Mouse (Mus musculus) intestine, postnatal 0 days (tissue): ENCODE results near the gene Mfsd12. TPM values are rescaled to one million over a fixed set of nuclear protein-coding genes. Genes with fewer than 3 reads are reported as not detected.

ENCODE experiments used
- ATAC-seq: fragments of 200-750 bp; cut with Nextera tagmentation; 2 replicates; pipeline ENCODE4 v1.8.0; 2017; ENCODE audit warnings: mild to moderate bottlenecking, moderate TSS enrichment, moderate library complexity
- H3K27ac ChIP-seq: fragments of 300-500 bp; sonication (generic); 2 replicates; pipeline ENCODE4 v1.5.1; 2014; ENCODE audit warnings: mild to moderate bottlenecking, low read depth, low read length, moderate library complexity
- H3K27me3 ChIP-seq: fragments of 300-500 bp; sonication (generic); replicated peaks from 2 replicates; pipeline ENCODE4 v1.6.1; 2014; ENCODE audit warnings: low read length, mixed read lengths; ENCODE audit not compliant: control insufficient read depth, insufficient read depth
- H3K36me3 ChIP-seq: fragments of 300-500 bp; sonication (generic); 2 replicates; pipeline ENCODE4 v1.6.1; 2014; ENCODE audit warnings: mild to moderate bottlenecking, moderate library complexity; ENCODE audit not compliant: control insufficient read depth, insufficient read depth
- H3K4me1 ChIP-seq: fragments of 300-500 bp; sonication (generic); replicated peaks from 2 replicates; pipeline ENCODE4 v1.6.1; 2014; ENCODE audit warnings: antibody characterized with exemption, low read length, mixed read lengths; ENCODE audit not compliant: control insufficient read depth, insufficient read depth
- H3K4me2 ChIP-seq: fragments of 300-500 bp; sonication (generic); replicated peaks from 2 replicates; pipeline ENCODE4 v1.6.1; 2014; ENCODE audit warnings: low read depth, mild to moderate bottlenecking, moderate library complexity
- H3K4me3 ChIP-seq: fragments of 300-500 bp; sonication (generic); 2 replicates; pipeline ENCODE4 v1.5.1; 2014; ENCODE audit warnings: low read depth, low read length
- H3K9ac ChIP-seq: fragments of 300-500 bp; sonication (generic); 2 replicates; pipeline ENCODE4 v1.6.1; 2014; ENCODE audit warnings: mild to moderate bottlenecking, low read depth, low read length
- H3K9me3 ChIP-seq: fragments of 300-500 bp; sonication (generic); 2 replicates; pipeline ENCODE4 v1.6.1; 2016; ENCODE audit warnings: mixed run types; ENCODE audit not compliant: control insufficient read depth
- CTCF ChIP-seq: sonication (generic); IDR thresholded peaks from 2 replicates; pipeline ENCODE4 v1.5.1; 2016; ENCODE audit warnings: low read depth, mild to moderate bottlenecking, control low read depth, antibody characterized with exemption, moderate library complexity
- WGBS: fragments of 180-500 bp; shearing (Covaris S2); extraction: QIAGEN DNeasy Blood & Tissue Kit; methylation state at CpG from one replicate; pipeline ENCODE4 v1.1.7; 2014; 5-methylcytosine and 5-hydroxymethylcytosine counted together
- polyA plus RNA-seq: library from polyadenylated mRNA; unstranded; fragments of >200 nt; fragmentation: Nextera tagmentation; extraction: Ambion mirVana; gene quantifications from 2 replicates; pipeline ENCODE4 v1.2.1, GENCODE M21; 2015

Gene Mfsd12
- polyA plus RNA-seq, 1 experiment from 2014 or later = 29.6 TPM

DNA sequence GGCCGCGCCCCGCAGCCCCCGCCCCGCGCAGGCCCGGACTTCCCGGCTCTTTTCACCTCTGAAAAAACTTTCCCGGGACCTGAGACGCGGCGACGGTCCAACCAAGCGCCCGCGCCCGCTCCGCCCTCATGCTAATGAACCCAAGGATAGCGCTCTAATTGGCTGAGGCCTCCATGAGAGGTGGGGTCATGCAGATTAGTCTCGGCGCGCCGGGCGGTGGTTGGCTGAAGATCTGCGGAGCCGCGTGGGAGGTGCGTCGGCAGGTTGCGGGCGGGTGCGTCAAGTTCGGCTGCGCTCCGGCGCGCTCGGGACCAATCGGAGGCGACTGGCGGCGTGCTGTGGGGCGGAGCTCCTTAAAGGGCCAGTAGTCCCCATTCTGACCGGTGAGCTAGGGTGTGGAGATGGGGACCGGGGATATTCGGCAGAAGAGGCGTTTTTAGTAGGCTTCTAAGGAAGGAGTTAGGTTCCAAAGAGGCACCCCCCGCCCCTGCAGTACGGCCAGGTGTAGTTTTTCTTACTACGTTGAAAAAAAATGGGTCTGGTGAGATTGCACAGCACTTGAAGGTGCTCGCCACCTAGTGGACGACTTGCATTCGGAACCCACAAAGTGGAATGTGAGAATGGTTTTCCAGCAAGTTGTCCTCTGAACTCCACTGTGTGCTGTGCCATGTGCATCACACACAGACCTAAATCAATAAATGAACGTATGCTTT, 6.8 kb upstream of the Mfsd12 start, which contains the start of gene Hmg20b:
Gene Hmg20b, minus strand, starts transcription at position 130 of the 713 bp plus-strand sequence.
- peak; percentile 92 for ATAC-seq
- TF ChIP-seq CTCF = peak; percentile 93
- no peaks in the 10 kb centered on the region for H3K27me3 ChIP-seq
- H3K4me1 ChIP-seq = no peaks in the 10 kb centered on the region
- peaks cover 13% of the 10 kb centered on the region; the same call in 1 of the 2 replicates for H3K36me3 ChIP-seq
- peak within 1 kb of the TSS; percentile 76 for H3K4me3 ChIP-seq
- WGBS = under 1% methylated on average over 54 of the region's 54 CpGs
- peak within 1 kb of the TSS; percentile 75 for H3K27ac ChIP-seq
- H3K4me2 ChIP-seq = peak within 1 kb of the TSS; percentile 90
- peak within 1 kb of the TSS; percentile 73 for H3K9ac ChIP-seq
- H3K9me3 ChIP-seq = no peaks in the 10 kb centered on the region

DNA sequence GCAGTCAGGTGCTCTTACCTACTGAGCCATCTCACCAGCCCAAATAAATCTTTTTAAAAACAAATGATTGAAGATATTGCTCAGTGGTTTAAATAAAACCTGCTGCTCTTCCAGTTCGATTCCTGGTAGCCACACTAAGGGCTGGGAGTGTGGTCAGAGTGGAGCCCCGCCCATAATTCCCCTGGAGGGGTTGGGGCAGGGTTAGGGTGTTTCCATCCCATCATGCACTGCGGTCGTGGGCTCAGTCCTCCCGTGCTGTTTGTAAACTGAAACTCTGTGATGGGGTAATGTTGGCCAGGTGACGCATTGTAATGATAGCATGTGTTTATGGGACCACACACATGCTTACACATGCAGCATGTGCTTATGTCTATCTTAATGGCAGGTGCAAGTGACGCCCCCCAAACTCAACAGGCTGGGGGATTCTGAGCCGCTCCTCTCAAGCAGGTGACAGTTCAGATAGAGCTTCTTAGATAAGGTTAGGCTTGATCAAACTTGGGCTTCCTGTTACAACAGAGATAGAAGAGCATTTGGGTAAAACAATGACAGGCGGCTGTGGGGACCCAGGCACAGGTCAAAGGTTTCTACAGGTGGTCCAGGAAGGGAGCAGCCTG, 5.5 kb upstream of the Mfsd12 start:
- Histone ChIP-seq H3K27me3 (no peaks in the 10 kb centered on the region), H3K36me3 (peaks cover 13% of the 10 kb centered on the region; the same call in 1 of the 2 replicates), H3K4me2 (0 out of 2 replicates have a peak overlapping the region, but pooled peaks have one; percentile 21), H3K27ac (no peak overlapping the region), H3K4me1 (no peaks in the 10 kb centered on the region), H3K9ac (no peak overlapping the region), H3K4me3 (no peak overlapping the region), H3K9me3 (no peaks in the 10 kb centered on the region)
- no peak for TF ChIP-seq CTCF
- WGBS = 12% methylated on average over 9 of the region's 9 CpGs
- ATAC-seq = no peak

DNA sequence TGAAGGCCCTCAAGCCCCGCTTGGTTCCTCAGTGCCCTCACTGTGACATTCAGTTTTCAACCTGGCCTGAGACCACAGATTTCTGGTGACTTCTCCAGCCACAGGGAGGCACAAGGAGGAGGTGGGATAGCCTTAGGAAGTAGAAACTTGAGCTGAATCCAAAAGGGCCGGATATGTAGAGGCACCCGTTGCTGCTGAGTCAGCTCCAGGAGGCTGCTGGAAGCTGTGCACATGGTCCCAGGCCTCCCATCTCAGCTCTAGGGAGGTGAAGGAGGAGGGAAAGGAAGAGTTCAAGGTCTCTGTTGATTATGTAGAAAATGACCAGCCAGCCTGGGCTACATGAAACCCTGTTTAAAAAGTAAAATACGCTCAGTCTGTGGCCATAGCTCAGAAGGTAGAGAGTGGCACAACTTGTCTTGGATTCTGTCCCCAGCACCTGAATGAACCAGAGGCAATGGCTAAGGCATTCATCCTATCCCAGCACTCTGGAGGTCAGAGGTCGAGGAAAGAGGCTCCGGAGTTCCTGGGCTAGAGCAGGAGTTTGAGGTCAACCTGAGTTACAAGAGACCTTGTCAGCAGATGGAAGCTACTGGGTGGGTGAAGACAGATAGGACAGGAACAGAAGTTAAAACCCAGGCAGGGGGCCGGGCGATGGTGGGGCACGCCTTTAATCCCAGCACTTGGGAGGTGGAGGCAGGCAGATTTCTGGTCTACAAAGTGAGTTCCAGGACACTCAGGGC, 2.4 kb upstream of the Mfsd12 start:
- no peak overlapping the region for H3K4me3 ChIP-seq
- no peak overlapping the region; the same call in 1 of the 2 replicates for H3K27ac ChIP-seq
- H3K4me2 ChIP-seq = no peak overlapping the region
- no peak for TF ChIP-seq CTCF
- H3K9ac ChIP-seq = no peak overlapping the region
- no peak for ATAC-seq
- peaks cover 6% of the 10 kb centered on the region; the same call in 1 of the 2 replicates for H3K4me1 ChIP-seq
- no peaks in the 10 kb centered on the region for H3K9me3 ChIP-seq
- no peaks in the 10 kb centered on the region for H3K27me3 ChIP-seq
- 69% methylated on average over 9 of the region's 9 CpGs for WGBS
- H3K36me3 ChIP-seq = no peaks in the 10 kb centered on the region

DNA sequence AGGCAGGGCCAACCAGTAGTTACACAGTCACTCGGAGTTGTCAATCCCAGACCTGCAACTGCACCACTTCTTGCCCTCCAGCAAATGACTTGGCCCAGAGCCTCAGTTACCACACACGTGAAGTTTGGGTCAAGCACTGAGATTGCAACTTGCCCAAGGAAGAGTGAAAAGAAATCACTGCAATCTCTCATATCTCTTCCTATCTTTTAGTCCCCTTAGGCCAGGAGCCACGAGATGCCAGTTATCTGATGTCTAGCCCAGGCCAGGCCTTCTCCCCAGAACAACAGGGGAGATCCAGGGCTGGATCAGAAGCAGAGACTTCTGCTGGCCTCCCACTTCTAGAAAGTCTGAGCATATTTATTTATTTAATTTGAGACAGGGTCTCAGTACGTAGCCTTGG, 1.8 kb upstream of the Mfsd12 start:
- WGBS = 91% methylated on average over 4 of the region's 4 CpGs
- no peak for ATAC-seq

DNA sequence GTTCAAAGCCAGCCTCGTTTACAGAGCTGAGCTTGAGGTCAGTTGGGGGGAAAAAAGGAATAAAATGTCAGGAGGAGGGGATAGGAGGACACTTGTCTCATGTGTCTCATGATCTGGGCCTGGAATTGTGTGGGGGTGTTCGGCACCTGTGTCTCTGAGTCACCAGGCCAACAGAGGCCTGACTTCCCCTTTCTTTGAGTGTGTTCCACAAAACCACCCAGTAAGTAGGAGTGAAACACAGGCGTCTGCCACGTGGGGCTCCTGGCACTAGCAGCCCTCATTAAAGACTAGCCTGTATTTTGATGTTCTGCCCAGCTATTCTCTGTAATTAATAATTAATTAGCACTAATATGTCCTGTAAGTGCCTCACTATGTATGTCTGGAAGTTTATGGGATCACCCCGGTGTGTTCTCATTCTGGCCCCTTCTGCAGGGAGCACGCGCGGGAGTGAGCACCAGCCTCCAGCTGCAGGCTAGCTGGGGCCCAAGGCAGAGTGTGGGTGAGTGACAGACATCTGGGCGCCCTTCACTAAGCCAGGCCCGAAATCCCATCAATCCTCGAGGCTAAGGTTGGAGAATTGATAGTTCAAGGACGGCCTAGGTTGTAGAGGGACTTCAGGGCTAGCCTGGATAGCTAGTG, 820 bp upstream of the Mfsd12 start:
- peak overlapping the region; percentile 95 for H3K4me2 ChIP-seq
- no peak for TF ChIP-seq CTCF
- 34% methylated on average over 12 of the region's 12 CpGs for WGBS
- no peaks in the 10 kb centered on the region for H3K27me3 ChIP-seq
- H3K9me3 ChIP-seq = no peaks in the 10 kb centered on the region
- H3K4me3 ChIP-seq = peak overlapping the region; percentile 78
- H3K36me3 ChIP-seq = peaks cover 3% of the 10 kb centered on the region; the same call in 1 of the 2 replicates
- H3K9ac ChIP-seq = peak overlapping the region; percentile 78; the same call in 1 of the 2 replicates
- ATAC-seq = no peak
- peaks cover 6% of the 10 kb centered on the region; the same call in 1 of the 2 replicates for H3K4me1 ChIP-seq
- H3K27ac ChIP-seq = no peak overlapping the region

More for the DNA sequence above, 1.8 kb upstream of the Mfsd12 start:
- Histone ChIP-seq H3K27ac (no peak overlapping the region), H3K4me1 (peaks cover 6% of the 10 kb centered on the region; the same call in 1 of the 2 replicates), H3K36me3 (no peaks in the 10 kb centered on the region), H3K4me3 (no peak overlapping the region), H3K9ac (no peak overlapping the region), H3K27me3 (no peaks in the 10 kb centered on the region), H3K9me3 (no peaks in the 10 kb centered on the region), H3K4me2 (no peak overlapping the region)
- TF ChIP-seq CTCF = no peak

DNA sequence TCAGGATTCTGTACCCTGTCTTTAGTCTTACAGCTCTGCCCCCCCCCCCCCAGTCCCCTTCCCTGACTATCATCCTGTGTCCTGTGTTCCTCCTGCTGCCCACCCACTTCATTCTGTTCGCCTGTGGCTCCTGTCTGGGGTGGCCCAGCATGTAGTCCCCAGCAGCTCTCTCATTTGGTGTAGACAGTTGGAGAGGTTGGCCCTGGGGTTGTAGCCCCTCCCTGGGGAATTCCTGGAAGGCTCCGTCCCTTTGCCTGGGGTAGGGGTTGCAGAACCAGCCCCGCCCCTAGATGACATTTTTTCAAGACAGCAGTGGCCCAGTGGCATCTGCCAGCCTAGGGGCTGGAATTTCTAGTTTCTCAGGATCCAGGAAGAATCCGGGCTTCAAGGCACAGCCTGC, 918 bp downstream of the Mfsd12 start:
- H3K4me1 ChIP-seq = peaks cover 15% of the 10 kb centered on the region
- WGBS = 24% methylated on average over 4 of the region's 4 CpGs
- ATAC-seq = no peak

More for the DNA sequence above, 918 bp downstream of the Mfsd12 start:
- Histone ChIP-seq H3K4me3 (peak overlapping the region; percentile 78), H3K27me3 (no peaks in the 10 kb centered on the region), H3K9me3 (no peaks in the 10 kb centered on the region), H3K36me3 (peaks cover 17% of the 10 kb centered on the region; the same call in 1 of the 2 replicates), H3K27ac (peak overlapping the region; percentile 87), H3K4me2 (peak overlapping the region; percentile 95), H3K9ac (peak overlapping the region; percentile 78)
- no peak for TF ChIP-seq CTCF
